Mouse (Mus musculus) left cerebral cortex, postnatal 4 days (tissue): ENCODE measurements around the gene Iqcf4. TPM values are rescaled to one million over a fixed set of nuclear protein-coding genes. Genes with fewer than 3 reads are reported as not detected.
A peak's percentile ranks its signal among the peaks of the same experiment; 100 is the strongest.
"Not testable (repeated sequence)": the region's sequence is repeated elsewhere in the genome, so short reads cannot be mapped to it uniquely, and the experiment has no call there.

Experiments used
- DNase-seq: peaks from one replicate; pipeline ENCODE4 v3.0.0-alpha.2; 2022
- intact Hi-C: fragments of 180-260 bp; cut with DNase I; formaldehyde crosslinking; loops from one replicate; pipeline ENCODE4 v1.15.1; 2025
- total RNA-seq, 2 experiments: library from RNA; stranded (reverse); gene quantifications; 2 replicates each; pipeline ENCODE4 v1.2.3; 2021

Gene Iqcf4
- not detected for total RNA-seq

DNA sequence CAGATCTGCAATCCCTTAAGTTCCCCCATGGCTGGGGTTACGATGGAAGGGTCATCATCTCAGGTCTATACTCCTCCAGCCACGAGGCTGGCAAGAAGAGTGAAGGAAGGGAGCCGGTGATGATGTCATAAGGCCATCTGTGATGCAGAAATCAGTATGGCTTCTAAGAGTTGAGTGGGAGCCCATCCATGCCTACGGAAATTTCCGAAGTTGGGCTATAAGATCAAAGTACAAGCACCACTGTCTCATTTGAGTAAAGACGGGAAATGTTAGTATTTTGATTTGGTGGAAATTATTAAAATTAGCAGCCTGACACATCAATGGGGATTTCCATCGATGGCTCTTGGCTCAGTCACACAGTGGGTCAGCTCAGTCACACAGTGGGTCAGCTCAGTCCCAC, at the start of gene Iqcf4:
Iqcf4 (minus strand) TSS at position 101 of the 400 bp plus-strand sequence.
- intact Hi-C loops: no loop called here
- DNase-seq: no peak

DNA sequence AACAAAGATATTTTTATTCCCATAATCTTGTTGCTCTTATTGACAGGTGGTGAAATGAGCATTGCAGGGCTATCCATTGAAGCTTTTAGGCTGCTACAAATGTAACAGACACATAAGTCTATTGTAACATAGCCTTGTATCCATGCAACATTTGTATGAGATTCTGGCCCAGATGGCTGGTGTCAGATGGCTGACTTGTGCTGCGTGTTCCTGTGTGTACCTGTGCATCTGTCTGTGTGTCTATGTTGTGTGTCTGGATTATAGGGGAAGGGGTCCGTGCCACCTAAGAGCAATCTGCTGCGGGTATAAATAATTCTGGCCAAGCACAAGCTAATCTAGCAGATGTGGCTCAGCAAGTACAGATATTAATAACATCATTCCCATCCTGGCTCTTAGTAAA, 46.7 kb upstream of the Iqcf4 start:
- no peak for DNase-seq

DNA sequence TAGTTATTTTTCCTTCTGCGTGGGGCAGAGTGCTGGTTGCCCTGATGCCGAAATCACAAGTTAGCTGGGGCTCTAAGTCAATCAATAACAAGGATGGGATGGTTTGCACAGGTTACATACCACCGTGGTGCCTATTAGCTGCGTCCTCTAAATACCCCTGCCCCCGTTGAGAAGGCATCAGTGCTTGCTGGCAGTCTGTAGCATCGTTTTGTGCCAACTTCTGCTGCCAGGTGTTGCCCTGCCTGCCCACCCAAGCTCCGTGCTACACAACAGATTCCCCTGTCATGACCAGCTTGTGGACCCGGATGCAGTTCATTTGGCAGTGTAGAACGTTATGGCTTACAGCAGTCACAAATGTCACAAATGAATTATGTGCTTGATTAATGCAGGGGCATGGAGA, 45.5 kb upstream of the Iqcf4 start:
- intact Hi-C loops: no loop called here
- peak; percentile 41 for DNase-seq

More for the DNA sequence above, 46.7 kb upstream of the Iqcf4 start:
- intact Hi-C loops: no loop called here

DNA sequence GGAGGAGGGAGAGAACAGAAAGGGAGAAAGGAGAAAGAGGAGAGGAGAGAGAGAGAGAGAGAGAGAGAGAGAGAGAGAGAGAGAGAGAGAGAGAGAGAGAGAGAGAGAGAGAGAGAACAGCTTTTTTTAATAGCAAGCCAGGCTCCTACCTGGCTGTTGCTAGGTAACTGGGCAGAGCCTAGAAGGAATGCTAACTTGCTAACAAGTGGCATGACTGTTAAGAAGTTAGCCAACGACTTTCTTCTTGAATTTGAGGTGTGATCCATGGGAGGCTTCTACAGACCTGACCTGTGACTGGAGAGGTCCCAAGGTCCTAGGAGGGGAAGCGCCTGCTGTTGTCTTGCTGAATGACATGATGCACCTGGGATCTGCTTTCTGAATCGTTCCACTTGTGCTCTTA, 43.8 kb upstream of the Iqcf4 start:
- intact Hi-C loops: no loop called here
- DNase-seq: no peak

DNA sequence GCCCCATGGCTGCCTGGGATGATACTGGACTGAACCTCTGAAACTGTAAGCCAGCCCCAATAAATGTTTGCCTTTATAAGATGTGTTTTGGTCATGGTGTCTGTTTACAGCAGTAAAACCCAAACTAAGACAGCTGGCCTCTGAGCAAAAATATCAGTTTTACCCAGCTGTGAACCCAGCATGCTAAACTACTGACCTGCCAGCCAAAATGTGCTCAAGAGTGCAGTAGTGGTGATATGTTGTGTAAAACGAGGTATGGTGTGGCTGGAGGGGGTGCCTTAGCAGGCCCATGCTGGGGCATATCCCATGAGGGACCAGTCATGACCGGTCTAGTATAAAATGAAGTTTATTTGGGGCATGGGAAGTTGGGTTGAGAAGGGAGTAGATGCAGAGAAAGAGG, 43.2 kb upstream of the Iqcf4 start:
- intact Hi-C loops: no loop called here
- no peak for DNase-seq

DNA sequence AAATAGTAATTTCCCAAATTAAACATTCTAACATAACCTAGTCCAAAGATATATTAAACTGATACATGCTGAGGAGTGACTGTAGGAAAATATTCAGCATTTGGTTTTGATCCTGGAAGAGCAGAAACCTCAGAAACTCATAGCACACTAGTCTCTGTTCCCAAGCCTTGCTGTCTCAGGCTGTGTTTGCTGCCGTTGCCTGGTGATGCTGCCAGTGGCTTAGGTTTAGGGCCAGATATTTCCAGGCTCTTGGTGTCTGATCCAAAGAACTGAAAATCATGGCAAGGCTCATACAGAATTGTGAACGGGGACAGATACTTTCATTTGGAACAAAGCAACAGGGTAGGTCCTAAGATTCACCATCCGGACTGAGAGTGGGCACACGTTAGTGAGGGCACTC, 39.9 kb upstream of the Iqcf4 start:
- DNase-seq: no peak
- intact Hi-C loops: no loop called here

DNA sequence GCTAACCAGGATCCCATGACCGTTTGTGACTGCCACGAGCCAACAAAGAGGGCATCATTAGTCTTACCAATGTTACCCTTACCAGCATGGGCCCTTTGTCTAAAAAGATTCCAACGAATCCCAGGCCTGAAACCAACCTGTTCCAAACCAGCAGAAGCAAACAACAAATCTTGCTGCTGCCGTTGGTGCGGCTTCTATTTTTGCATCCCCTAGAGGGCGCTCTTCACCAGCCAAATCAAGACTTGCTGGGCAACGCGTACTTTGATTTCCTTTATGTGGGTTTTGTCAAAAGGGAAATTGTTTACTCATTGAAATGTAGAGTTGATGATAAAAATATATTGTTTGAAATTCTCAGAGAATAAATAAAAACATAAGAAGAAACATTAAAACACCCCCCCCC, 29.8 kb upstream of the Iqcf4 start:
- intact Hi-C loops: loop anchor here (5.0 kb wide), 1 partner anchor 42 kb away; no protein-coding TSS in a partner anchor
- DNase-seq: peak; percentile 68

DNA sequence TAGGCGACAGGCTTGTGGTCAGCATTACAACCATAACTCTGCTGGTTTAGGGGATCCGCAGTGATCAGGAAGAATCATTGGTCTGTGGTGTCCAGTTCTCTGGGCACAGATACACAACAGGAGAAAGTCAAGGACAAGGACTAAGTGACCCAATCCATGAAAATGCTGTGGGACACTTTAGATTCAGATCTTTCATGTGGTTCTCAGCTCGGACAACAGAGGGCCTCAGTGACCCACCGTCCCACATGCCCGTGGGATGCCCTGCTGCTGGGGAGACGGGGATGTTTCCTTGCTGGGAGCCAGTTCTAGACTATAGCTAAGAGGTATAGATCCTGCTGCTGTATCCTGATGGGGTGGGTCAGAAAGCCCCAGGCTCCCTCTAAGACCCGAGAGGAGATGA, 27.7 kb upstream of the Iqcf4 start:
- intact Hi-C loops: no loop called here
- DNase-seq: no peak

DNA sequence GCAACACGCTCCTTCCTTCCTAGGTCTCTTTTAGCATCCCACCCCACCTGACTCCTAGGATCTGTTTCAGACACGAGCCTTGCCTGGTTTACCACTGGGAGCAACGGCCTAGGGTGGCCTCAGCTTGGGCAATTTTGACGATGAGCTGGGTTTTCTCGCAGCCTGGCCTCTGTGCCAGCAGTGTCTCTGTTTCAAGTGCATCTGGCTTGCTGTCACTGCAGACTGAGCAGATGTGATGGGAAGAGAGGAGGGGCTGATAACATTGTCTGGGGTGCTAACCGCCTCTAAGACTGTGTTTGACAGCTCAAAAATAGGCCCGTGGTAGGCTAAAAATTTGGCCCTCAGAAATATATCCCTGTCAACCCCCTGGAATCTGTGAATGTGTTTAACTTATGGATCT, 25.0 kb upstream of the Iqcf4 start:
- DNase-seq: no peak
- intact Hi-C loops: no loop called here

DNA sequence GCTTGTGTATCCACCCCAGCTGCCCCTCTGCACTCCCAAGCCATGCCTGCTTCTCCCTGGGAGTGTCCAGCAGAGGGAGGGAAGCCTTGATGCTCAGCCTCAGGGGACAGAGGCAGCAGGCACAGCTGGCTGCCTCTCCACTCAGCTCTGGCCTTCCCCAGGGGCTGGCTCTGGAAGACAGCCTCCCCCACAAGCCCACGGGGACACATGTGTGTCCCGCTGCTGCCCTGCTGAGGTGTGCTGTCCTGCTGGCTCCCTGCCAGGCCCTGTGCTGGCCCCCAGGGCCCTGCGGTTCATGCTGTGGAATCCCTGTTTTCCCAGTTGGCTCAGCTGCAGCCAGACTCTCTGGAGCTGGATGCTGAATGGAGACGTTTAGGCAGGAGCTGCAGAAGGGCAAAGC, 24.6 kb upstream of the Iqcf4 start:
- DNase-seq, intact Hi-C loops: not testable (repeated sequence)

DNA sequence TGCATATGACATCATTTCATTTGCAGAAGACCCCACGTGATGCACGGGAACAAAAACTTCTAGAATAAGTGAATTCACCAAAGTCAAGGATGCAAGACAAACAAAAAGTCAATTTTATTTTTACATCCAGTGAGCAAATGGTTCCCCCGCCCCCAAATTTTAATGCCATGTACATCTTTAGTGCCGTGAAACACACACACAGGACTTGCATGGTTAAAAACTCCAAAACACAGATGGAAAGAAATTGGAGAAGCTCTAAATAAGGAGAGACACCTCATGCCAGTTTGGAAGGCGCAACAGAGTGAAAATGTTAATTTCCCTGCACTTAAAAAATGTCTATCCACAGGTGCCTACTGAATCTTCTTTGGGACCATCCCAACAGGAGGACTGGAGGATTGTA, 21.4 kb upstream of the Iqcf4 start:
- intact Hi-C loops: no loop called here
- DNase-seq: no peak

DNA sequence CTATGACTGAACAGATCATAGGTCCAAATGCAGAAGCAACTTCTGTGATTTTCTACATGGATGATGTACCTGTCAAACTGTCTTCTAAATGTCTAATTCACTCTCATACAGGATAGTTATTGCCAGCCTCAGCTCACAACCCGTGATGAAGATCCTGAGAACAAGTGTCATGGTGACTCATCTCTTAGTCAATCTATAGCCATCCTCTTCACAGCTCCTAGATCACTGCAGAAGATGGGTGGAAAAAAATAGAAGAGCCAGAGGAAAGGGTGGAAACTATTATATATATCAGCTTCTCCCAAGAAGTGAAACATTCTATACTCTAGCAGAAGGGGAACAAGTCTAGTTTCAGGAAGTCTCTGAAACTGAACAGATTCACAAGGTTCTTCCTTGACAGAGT, 11.8 kb upstream of the Iqcf4 start:
- intact Hi-C loops: no loop called here
- no peak for DNase-seq

DNA sequence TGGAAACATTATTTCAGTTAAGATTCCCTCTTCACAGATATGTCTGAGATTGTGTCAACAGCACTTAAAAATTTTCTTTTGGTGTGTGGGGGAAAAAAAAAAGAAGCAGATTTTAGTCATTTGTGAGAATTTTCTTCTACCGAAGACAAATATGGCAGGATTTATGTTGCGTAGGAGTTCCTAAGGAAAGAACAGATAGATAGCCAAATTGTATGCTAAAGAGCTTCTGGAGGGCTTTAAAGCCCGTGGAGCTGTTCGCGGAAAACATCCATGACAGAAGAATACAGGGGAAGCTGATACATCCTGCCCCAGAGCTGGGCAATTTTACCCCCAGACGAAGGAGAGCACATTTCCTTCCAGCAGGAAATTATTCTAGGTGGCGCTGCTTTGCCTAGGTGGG, 9.2 kb upstream of the Iqcf4 start:
- intact Hi-C loops: no loop called here
- no peak for DNase-seq

DNA sequence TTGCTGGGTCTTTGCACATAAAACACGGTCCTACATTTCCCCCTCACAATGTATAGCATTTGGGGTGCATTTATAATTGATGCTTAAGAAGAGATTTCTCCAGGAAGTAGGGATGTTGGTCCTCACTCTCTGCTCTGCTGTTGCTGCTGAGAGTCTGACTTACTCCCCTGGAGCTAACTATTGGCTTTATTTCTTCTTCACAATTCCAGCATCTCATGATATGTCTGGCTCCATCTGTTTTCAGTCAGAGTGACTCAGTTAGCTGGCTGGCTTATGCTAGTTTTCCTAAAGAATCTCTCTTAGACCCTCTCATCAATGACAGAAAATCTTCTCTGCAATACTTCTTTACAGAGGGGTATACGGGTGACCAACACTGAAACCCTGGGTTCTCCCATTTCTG, 5.3 kb upstream of the Iqcf4 start:
- no peak for DNase-seq
- intact Hi-C loops: no loop called here

DNA sequence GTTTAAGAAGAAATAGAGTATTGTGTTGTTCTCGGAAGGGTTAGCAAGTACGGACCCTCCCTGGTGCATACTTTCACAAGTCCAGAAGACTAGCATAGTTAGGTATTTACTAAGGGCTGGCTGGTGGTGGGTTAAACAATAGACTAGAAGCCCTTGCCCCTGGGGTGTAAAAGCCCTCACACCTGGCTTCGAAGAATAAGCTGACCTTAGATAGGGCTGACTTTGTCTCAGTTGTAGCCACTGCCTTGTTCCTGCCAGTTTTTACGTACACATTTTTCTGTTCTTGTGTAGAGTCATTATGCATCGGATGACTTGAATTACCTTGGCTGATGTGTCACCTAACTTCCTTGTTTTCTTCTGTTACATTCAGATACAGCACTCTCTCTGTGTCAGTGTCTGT, 2.6 kb upstream of the Iqcf4 start:
- DNase-seq: no peak
- intact Hi-C loops: no loop called here

DNA sequence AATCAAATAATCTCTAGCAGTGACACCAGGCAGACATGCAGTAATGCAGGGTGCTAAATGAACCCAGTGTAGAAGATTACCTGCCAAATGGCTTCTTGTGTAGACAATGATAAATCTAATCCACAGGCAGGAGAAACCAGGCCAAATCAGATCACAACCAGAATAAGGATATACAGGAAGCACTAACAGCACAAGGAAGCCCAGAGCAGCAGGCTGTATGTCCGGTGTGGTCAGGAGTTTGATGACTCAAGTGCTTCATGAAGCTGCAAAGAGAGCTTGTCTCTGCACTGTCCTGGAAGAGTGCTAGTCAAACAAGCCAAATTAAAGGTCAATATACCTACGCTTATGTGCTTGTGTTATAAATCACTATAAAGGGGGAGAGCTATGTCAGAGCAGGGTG, 1.4 kb upstream of the Iqcf4 start:
- intact Hi-C loops: no loop called here

DNA sequence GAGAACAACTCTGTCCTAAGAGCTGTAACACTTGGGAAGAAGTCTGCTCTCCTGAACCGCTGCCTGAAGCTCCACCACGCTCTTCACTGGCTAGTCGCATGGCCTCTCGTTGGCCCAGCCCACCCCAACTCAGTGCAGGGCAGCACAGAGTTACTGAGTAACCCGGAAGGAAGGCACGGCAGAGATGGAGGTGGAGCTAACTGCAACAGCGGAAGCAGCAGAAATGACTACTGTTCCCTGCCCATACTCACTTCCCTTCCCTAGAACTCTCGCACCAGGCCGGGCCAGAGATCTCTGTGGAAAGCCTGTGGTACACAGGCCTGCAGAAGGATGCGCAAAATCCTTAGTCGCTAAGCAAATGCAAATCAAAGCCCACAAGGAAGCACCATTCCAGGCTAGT, 4.4 kb downstream of the Iqcf4 start:
- DNase-seq: no peak
- intact Hi-C loops: no loop called here

More for the DNA sequence above, 1.4 kb upstream of the Iqcf4 start:
- no peak for DNase-seq

DNA sequence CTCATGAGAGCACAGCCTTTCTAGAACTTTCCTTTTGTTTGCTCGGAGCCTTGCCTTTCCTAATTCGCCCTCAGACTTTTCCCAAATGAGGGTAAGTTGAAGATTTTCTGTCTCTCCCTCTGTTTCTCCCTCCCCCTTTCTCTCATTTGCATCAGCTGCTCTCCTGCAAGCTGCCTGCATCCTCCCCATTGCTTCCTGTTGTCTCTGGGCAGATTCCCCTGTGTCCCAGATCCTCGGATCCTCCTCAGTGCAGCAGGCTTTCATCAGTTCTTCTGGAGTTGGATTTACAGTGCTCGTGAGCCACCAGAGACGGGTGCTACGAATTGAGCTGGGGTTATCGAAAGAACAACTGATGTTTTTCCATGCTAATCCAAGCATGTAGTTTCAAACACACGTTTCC, 6.8 kb downstream of the Iqcf4 start:
- no peak for DNase-seq
- intact Hi-C loops: no loop called here

DNA sequence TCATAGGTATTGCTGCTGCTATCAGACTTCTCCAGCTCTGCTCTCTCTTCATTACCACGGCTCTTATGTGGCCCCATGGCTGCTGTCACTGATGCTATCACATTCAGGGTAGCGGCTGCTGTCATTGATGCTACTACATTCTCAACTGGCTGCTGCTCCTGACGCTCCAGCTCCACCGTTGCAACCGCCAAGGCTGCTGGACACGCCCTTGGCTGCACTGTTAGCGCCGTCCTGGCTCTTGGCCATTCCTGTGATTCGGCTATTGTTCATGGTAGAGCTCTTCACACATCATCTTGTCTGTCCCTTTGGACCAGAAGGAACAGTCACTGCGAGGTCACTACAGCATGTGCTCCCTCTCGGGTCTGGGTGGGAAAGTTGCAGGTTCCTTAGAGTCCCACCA, 8.5 kb downstream of the Iqcf4 start:
- no peak for DNase-seq
- intact Hi-C loops: no loop called here

DNA sequence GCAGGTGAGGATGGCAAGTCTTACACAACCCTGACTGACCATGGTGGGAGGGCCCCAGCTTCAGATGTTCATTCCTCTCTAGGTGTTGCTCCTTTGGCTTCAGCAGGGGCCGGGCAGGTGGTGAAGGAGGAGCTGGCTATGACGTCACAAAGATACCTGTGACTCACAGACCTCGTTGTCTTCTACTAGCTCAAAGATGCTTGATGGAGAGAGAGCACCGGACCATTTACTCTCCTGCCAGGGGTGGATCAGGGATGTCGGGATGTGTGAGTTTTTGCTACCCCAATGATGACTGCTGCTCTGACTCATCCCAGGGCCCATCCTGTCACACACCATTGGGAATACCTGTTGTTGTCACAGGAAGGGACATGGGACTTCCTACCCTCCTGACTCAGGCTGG, 9.3 kb downstream of the Iqcf4 start, which contains the start of gene Iqcf3:
Iqcf3 (minus strand) TSS at position 101 of the 400 bp plus-strand sequence.
- DNase-seq: no peak
- intact Hi-C loops: no loop called here

DNA sequence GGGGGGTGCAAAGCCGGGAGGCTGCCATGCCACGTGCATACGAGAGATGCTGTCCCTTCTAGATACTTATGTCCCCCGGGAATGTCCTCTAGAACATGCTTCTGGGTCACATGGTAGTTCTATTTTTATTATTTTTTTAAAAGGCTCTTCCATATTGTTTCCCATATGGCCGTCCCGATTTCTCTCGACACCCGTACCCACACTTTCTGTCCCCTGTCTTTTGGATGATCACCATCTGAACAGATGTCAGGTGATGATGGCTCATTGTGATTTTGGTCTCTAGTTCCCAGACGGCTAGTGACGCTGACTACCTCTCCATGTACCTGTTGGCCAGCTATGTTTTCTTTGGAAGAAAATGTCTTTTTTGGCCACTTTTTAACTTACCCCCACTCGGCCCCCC, 35.8 kb downstream of the Iqcf4 start:
- DNase-seq: no peak
- intact Hi-C loops: loop anchor here (10.0 kb wide), 1 partner anchor 110 kb away; no protein-coding TSS in a partner anchor

DNA sequence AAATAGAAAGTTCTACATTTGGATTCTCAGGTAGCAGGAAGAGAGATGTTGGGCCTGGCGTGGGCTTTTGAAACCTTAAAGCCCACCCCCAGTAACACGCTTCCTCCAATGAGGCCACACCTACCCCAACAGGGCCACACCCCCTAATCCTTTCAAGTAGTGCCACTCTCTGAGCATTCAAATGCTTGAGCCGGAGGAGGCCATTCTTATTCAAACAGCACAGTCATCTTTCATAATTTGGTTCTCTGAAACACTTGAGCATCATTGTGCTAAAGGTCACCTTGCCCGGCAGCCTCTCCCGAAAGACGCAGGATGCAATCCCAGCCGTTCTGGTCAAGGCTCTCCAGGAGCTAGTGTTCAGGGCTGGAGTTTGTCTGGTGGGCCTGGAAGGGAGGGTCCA, 36.5 kb downstream of the Iqcf4 start:
- intact Hi-C loops: loop anchor here (10.0 kb wide), 1 partner anchor 111 kb away; no protein-coding TSS in a partner anchor
- no peak for DNase-seq

DNA sequence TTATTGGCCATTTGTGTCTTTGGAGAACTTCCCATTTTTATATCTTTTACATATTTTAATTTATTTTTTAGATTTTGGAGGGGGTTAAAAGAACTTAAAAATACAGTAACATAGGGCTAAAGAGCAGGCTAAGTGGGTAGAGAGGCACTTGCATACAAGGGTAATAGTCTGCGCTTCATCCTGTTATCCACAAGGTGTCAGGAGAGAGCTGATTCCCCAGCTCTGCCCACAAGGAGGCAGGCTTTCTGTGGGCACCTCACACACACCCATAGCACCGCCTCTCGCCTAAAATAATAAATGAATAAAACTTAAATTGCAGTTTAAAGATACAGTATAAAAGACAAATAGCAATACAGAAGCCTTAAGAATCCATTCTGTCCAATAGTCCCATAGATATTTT, 39.0 kb downstream of the Iqcf4 start:
- intact Hi-C loops: loop anchor here (10.0 kb wide), 1 partner anchor 113 kb away; no protein-coding TSS in a partner anchor
- peak; percentile 9 for DNase-seq

DNA sequence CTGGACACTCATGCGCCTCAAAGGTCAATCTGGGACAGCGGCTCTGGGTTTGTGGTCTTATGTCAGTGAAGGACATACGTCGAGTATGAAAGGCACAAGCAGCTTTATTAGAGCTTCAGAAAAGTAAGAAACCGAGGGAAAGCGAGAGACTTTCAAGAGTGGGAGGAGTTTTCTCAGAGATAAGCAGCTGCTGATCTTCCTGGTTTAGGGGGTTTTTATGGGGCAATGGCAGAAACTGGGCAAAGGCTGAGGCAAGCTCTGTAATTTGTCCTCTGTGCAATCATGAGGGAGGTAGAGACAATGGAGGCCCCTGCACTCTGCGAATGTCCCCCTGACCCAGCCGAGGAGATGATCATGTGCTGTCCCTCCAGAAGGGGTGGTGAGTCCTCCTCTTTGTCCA, 50.9 kb downstream of the Iqcf4 start:
- DNase-seq: no peak
- intact Hi-C loops: no loop called here
